Mouse (Mus musculus) lung, postnatal 25 days (tissue): ENCODE data around the gene Nuak1.

Experiments
- DNase-seq: peaks from one replicate; pipeline ENCODE4 v3.0.0; 2022; ENCODE audit warnings: low spot score

The Nuak1 gene

GRCm38 (mm10) chr10:84382900-84383883, 57.2 kb downstream of the Nuak1 start:
- peak; percentile 43 for DNase-seq

GRCm38 (mm10) chr10:84381276-84381798, 59.1 kb downstream of the Nuak1 start:
- DNase-seq, result no peak

- DNase-seq, result no peak
These were observed 61.0 kb downstream of the Nuak1 start for GRCm38 (mm10) chr10:84379366-84379765.

GRCm38 (mm10) chr10:84377956-84378355, 62.4 kb downstream of the Nuak1 start:
- no peak for DNase-seq

- no peak for DNase-seq
These were observed 64.1 kb downstream of the Nuak1 start for GRCm38 (mm10) chr10:84376346-84376745.

- no peak for DNase-seq
These were observed 65.4 kb downstream of the Nuak1 start for GRCm38 (mm10) chr10:84374996-84375395.

- DNase-seq, result no peak
These were observed 66.9 kb downstream of the Nuak1 start for GRCm38 (mm10) chr10:84373476-84373875.

- DNase-seq, result no peak
These were observed 68.0 kb downstream of the Nuak1 start for GRCm38 (mm10) chr10:84372161-84373095.

- DNase-seq, result no peak
These were observed 68.7 kb downstream of the Nuak1 start for GRCm38 (mm10) chr10:84371681-84372160.

GRCm38 (mm10) chr10:84371230-84371629, 69.2 kb downstream of the Nuak1 start:
- no peak for DNase-seq

GRCm38 (mm10) chr10:84369646-84370314, 70.6 kb downstream of the Nuak1 start:
- no peak for DNase-seq

GRCm38 (mm10) chr10:84368185-84368584, 72.2 kb downstream of the Nuak1 start:
- no peak for DNase-seq

GRCm38 (mm10) chr10:84365166-84365865, 75.1 kb downstream of the Nuak1 start:
- peak; percentile 72 for DNase-seq

GRCm38 (mm10) chr10:84363833-84364232, 76.6 kb downstream of the Nuak1 start:
- no peak for DNase-seq

- no peak for DNase-seq
These were observed 79.4 kb downstream of the Nuak1 start for GRCm38 (mm10) chr10:84360953-84361352.

GRCm38 (mm10) chr10:84360391-84360790, 80.0 kb downstream of the Nuak1 start:
- DNase-seq, result no peak

- DNase-seq, result no peak
These were observed 81.7 kb downstream of the Nuak1 start for GRCm38 (mm10) chr10:84358738-84359120.

- no peak for DNase-seq
These were observed 82.2 kb downstream of the Nuak1 start for GRCm38 (mm10) chr10:84357997-84358737.

GRCm38 (mm10) chr10:84357593-84357992, 82.8 kb downstream of the Nuak1 start:
- no peak for DNase-seq

GRCm38 (mm10) chr10:84354323-84354722, 86.1 kb downstream of the Nuak1 start:
- DNase-seq, result no peak
